Mouse (Mus musculus) erythroblast, embryonic 14.5 days (primary cell): ENCODE measurements at regions not wholly inside any gene's neighbourhood (a gene's known extent, or its start where the extent isn't known, plus 50 kb on each side); places are given as distances from the start of the nearest gene placed in this dataset.

ENCODE experiments used
- GATA1 ChIP-seq: IDR thresholded peaks from 2 replicates; pipeline ENCODE4 v1.6.1; 2012; ENCODE audit warnings: low read length, inconsistent platforms, mixed read lengths
- TAL1 ChIP-seq: IDR thresholded peaks from 3 replicates; pipeline ENCODE4 v1.6.1; 2012; ENCODE audit warnings: low read length, inconsistent platforms, mixed read lengths

DNA sequence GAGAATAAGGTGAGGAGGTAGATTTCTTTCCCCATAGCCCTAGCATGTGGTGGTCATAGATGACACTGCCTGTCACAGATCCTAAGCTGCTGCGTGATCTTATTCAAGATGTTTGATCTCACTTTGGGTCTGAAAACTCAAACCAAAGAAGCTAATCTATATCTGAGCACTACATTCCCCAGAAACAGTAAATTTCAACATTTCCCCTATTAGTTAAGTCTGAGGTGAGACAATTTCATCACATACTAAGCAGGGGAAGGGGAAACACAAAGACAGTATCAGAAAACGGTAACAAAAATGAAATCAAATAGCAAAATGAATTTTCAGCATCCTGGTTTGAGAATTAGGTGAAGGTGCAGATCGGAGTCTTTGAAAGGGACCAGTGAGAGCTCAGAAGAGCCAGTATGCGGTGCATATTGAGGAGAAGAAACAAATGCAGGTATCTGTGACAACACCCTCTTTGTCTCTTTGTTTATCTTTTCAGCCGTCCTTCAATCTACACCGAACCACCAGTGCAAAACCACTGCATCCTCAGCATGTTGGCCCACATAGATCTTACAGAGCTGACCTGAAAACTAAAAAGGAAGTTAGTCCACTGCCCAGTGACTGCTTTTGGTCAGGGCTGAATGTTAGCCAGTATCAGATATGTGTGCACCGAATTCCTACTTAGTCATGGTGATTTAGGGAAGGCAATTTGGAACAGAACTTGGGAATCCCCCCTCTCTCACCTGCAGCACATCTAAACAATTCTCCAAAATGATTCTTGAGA is 247.0 kb downstream of the Ets1 start:
- no peak for TF ChIP-seq GATA1
- no peak for TF ChIP-seq TAL1
